Mouse (Mus musculus): ENCODE measurements around the gene Natd1.

DNA sequence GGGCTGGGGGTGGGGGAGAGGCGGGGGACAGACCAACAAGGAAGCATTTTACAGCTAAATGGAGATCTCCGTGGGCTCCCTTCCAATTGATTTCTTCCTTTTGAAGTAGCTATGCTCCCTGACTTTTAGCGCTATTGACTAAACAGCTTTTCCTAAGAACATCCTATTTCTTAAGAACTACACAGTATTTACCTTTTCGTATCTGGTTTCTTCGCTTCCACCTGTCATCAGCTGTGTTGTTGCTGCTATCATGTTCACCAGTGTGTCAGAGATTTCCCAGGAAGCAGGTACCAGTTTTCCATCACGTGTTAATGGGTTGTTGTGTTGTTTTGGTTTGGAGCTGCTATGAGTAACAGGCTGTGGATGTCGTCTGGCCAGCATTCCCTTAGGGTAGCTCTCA is at the start of gene Natd1:
- TF ChIP-seq POLR2A (IDR thresholded peaks at IDR 0.05; ENCODE audit: low read depth, low read length) = no peak
- TF ChIP-seq CTCF (IDR thresholded peaks at IDR 0.05; ENCODE audit: extremely low read depth, insufficient read length, insufficient replicate concordance, low read depth, low read length) = no peak

Measured in small intestine, adult 2 months (tissue).